Comparison of ENCODE assay signal across 13 mouse cellular contexts in the genomic region with DNA sequence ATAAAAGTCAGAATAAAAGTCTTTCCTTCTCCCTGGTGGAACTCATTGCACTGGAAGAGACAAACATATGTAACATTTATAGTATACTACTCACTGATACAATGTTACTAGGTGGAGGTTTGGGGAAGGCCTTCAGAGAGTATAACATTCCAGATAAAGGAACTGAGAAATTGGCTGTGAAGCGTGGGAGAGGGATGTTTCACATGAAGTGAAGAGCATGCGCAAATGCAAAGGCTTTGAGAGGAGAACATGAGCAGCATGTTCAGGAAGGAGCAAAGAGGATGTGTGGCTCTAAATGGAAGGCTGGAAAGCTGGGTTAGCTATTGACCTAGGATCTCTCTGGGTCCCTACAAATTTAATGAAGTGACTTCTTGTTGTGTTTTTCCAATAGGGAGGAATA.
"Had no signal": no experiment of that assay in that cellular context is flagged by ENCODE, and none has a peak within 500 bp of the region (broad histone marks: within the 10 kb centered on the region; RNA-seq: fewer than 3 reads in every experiment).

No protein-coding gene starts in this region.

- H3K9ac ChIP-seq: liver, embryonic 13.5 days had no signal

- DNase-seq: kidney, adult 8-10 months; kidney, postnatal 14 days; kidney, postnatal 4 days; liver, embryonic 13.5 days; lung, adult 2 months; lung, postnatal 14 days; lung, postnatal 4 days; right cerebral cortex, postnatal 4 days; thymus, adult 2 months; thymus, postnatal 14 days; thymus, postnatal 4 days had no signal

- H3K9me3 ChIP-seq: liver, embryonic 13.5 days had no signal

- H3K4me2 ChIP-seq: liver, embryonic 13.5 days; midbrain, embryonic 11.5 days had no signal

- H3K4me3 ChIP-seq: liver, embryonic 13.5 days had no signal

- H3K36me3 ChIP-seq: liver, embryonic 13.5 days had no signal

- H3K4me1 ChIP-seq: liver, embryonic 13.5 days had no signal

- H3K27ac ChIP-seq: liver, embryonic 13.5 days; stomach, postnatal 0 days had no signal

- H3K27me3 ChIP-seq: liver, embryonic 13.5 days had no signal
